Mouse (Mus musculus): ENCODE data around the gene Gm45140.
"Not testable (repeated sequence)": the region's sequence is repeated elsewhere in the genome, so short reads cannot be mapped to it uniquely, and the experiment has no call there.

Gene Gm45140

DNA sequence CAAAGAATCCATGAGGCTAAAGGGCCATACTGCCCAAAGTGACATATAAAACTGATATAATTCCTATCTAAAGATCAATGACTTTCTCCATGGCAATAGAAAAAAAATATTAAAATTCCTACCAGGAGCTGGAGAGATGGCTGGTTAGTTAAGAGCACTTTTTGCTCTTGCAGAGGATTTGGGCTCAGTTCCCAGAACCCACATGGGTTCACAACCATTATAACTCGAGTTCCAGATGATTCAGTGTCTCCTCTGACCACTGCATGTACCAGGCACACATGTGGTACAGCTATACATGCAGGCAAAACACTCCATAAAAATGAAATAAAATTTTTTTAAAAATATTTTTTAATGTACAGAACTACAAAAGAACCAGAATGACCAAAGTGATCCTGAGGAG lies 61.1 kb downstream of the Gm45140 start:
- no peak for DNase-seq

DNA sequence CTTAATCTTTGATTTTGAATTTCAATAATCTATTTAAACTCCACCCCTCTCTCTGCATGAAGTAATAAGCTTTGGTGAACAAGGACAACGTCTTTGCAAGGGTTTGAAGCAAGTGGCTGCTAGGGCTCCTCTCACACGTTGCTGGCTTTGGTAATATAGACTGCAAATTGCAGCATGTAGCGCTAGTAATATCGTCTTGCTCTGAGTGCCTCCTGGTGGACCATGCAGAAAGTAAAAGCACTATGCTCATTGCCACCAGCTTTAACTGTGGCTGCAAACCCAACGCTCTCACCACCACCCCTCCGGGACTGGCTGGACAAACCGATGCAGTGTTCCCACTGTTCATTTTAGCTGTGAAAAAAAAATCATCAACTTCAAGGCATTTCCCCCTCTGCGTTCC lies 65.0 kb downstream of the Gm45140 start:
- peak; percentile 58 for DNase-seq

DNA sequence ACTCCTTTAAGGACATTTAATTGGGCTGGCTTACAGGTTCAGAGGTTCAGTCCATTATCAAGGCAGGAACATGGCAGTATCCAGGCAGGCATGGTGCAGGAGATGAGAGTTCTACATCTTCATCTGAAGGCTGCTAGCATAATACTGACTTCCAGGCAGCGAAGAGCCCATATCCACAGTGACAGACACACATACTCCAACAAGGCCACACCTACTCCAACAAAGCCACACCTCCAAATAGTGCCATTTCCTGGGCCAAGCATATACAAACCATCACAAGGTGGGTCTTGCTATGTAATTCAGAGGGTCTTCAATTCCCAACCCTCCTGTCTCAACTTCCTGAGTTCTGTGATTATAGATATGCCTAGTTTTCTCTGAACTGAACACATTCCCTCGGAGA lies 71.3 kb downstream of the Gm45140 start:
- DNase-seq = not testable (repeated sequence)

DNA sequence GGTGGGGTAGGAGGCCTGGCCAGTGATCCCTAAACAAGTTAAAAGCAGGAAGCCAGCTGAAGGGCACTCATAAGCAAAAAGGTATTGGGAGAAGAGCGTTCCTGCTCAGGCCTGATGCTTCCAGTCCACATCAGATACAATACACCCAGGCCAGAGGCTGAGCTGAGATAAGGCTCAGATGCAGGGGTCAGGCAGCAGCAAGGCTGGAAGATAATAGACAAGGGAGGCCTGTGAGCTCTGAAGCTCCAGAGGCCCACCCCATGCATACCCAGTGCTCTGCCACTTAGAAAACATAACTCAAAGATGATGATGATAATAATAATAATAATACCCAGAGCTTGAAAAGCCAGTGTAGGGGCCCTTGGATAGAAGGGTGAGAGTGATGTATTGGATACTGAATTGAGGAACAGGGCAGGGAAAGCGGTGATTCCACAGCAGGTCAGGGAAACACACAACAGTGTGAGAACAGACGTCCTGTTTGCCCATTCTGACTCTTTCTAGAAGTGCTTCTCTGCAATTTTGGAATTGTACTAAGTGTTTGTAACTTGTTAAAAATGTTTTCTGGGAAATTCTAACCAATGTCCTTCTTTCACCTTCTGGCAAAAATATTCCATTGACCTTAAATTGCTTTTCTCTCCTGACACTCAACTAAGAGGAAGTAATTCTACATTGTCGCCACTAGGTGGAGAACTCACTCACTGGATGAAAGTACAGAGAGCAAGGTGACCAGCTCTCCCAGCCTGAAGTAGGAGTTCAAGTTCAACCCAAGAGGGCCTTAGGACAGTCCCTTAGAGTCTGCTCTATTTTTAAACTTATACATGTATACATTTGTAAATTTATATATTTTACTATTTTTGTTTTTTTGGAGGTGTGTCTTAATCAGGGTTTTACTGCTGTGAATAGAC lies 72.0 kb downstream of the Gm45140 start:
- peak; percentile 53 for DNase-seq

DNA sequence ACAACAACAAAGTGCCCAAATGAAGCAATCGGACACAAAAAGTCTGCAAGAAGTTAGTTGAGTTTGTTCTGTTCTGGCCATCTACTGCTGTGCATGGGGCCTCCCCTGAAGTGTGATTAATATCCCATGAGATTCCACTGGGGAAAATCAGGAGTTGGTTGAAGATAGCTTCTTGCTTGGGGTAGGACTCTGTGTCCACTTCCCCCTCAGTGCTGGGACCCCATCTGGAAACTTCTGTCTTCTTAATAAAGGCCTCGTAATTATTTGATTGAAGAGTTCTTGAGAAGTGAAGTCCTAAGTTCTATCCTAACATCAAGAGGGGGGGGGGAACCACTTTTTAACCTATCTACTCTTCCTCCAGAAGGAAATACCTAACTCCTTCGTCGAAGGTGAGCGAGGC lies 73.4 kb downstream of the Gm45140 start:
- DNase-seq = no peak

DNA sequence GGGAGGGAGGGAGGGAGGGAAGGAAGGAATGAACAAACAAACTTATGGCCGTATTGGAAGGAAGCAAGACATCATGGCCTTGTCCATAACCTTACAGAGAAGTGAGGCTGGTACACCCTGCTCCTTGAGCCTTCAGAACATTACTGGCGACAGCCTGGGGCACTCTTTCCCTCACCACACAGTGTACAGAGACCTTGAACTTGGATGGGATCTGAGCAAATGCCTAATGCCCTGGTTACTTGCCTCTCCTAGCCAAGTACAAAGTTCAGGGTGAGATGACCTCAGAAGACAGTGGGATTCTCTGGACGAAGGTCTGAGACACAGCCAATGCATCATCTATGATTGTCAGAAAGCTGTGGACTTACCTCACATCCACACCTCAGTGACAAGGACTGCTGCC lies 75.7 kb downstream of the Gm45140 start:
- DNase-seq = no peak

DNA sequence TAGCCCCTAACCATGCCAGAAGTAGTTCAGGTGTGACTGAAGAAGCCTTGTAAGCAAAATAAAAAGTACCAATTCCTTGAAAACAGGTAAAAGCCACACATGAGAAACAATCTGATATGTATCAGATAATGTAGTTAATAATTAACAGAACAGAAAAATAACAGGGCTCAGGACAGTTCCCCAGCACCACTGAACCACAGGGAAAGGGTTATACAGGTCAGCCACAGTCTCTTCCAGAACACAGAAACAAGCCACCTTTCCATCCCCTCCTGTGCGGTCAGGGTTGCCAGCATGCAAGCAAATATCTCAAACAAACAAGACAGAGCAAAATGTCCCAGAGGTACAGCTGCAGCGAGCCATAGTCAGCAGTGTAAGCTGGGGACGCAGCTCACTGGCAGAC lies 76.2 kb downstream of the Gm45140 start:
- DNase-seq = no peak

DNA sequence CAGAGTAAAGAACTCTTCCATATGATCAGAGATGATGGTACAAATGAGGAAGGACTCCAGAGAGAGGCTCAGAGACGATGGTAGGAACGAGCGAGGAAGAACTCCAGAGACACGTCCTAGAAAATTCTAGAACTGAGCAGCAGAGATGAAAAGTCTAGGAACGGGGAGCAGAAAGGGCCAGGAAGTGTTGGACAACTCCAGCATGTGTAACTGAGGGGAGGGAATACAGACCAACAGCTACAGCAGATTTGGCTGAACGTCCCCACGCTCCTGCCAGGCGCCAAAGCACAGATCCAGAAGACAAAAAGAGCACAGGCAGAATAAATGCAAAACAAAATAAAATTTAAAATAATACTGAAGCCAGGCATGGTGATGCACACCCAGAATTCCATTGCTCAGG lies 78.7 kb downstream of the Gm45140 start:
- DNase-seq = no peak

DNA sequence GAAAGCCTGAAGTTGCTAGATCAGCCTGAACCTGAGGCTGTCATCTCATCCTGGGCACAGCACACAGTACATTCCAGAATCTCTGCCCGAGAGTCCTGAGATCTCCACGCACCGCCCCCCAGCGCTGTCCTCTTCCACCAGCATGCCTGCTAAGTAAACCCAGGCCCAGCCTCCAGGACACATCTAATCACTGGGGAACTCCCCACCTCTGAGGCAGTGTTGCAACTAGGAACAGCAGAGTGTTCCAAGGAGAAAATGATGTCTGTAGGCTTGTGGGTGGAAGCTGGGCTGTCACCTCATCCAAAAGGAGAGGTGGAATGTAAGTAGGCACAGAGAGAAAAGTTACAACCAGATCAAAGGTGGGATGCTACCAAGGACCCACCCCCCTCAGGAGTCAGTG lies 80.4 kb downstream of the Gm45140 start:
- no peak for DNase-seq

DNA sequence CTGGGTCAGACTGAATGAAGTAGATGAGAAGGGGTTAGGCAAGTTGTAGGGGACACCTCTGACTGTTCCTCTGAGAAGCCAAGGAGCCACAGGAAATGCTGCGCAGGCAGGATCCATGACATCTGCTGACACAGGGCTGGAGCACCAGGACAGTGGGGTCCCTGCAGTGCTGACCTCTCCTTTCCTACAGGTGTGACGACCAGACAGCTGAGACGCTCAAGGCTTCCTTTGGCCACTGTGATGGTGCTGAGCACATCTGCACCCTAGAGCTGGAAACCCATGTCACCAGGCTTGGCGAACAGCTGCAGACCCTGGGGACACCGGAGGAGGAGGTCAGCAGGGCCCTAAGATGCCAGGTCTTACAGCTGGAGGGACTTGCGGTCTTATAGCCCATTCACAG lies 84.0 kb downstream of the Gm45140 start:
- DNase-seq = no peak

DNA sequence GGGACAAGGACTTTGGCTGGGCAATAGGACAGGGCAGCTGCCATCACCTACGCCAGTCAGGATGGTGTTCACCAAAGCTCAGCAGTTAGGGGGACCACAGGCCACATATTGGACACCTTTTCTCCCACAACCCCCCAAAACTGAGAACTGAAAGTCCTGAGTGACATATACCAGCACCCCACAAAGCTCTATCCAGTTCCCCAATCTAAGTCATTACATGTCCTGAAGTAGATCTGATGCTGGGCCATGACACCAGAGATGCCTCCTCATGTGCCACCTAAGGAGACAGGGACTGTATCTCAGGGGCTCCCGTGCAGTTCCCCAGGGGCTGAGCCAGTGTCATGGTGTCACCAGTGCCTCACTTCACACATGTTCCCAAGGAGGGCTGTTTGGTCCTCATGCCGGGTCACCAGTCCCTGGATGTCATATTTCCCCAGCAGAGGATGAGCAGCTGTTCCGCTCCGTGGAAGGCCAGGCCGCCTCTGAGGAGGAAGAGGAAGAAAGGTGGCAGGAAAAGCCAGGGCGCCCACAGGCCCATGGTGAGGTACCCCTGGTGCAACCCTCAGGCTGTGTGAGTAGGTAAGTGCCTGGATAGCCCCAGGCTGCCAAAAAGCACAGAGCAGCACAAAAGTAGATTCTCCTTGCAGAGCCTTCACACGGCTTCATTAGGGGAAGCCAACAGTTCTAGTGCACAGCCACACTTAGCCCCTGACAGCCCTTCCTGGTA lies 85.2 kb downstream of the Gm45140 start:
- DNase-seq = no peak

DNA sequence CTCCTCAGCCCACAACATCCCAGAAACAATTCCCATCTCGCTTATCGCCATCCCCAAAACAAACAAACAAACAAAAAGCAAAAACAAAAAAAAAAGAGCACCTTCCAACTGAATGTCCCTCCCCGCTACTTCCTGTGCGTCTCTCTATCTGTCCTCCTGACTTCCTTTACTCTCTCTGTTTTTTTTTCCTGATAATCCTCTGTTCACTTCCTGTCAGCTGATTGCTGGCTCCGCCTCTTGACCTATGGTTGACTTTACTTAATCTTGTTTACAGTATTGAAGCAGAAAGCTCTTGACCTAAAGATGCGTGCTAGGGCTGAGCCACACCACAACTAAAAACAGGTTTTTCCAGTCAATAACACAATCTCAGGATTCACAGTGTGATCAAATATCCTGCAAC lies 87.1 kb downstream of the Gm45140 start:
- DNase-seq = peak; percentile 48

DNA sequence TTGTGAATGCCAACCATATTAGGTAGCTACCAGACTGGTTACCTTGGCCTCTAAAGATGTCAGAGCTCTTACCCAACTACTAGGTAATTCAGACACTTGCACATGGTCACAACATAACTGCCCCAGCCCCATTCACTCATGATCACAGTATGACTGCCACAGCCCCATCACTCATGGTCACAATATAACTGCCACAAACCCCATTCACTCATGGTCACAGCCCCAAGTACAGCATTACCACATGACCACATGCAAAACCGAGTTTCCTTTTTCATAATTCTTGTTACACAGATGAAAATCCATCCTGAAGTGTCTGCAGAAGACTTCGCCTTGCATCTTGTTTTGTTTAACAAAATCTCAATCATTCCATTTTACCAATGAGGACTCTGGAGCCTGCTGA lies 87.5 kb downstream of the Gm45140 start:
- DNase-seq = no peak

DNA sequence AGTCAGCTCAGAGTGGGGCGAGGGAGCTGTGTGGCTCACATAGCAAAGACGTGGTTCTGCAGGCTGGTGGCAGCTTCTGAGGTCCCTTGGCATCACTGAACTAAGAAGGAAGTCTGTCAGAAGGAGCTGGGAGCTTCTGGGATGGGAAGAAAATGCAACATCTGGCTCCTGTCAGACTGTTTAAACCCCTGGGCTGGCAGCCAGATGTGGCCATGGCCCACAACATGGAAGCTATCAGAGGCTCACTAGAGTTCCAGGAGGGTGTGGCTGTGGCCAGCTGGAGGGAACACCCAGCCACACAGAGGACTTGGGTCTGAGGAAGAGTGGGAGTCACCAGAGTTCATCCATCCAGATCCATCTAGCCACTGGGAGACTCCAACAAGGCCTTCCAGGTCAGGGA lies 88.7 kb downstream of the Gm45140 start:
- peak; percentile 82 for DNase-seq

DNA sequence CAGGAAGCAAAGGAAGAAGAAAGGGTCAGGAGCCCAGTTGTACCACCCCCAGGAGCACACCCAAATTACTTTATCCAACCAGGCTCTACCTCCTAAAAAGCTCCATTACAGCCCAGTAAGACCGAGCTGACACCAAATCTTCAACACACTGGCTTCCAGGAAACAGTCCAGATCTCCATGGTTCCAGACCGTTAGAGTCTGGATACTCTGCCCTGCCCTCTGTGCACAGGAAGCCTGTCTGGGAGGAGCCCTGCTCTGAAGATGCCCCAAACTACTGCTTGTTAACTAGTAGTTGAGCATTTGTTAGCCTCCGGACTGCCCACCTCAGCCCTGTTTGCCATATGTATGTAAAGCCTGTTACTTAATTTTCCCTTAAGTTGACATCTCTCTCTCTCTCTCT lies 89.5 kb downstream of the Gm45140 start:
- peak; percentile 61 for DNase-seq

DNA sequence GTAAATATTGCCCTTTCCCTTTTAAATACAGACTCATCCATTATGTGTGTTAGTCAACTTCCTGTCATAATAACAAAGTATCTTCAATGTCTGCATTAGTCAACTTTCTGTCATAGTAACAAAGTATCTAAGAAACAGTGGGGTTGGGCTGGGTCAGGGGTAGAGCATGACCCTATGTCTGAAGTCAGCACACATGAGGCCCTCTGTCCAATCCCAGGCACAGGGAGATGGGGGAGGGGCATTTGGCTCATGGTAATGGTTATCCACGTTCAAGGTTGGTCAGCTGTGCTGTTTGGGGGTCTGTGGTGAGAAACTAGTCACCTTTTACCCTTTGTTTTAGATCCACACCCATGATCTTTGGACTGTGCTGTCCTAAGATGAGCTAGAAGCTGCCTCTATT lies 90.3 kb downstream of the Gm45140 start:
- DNase-seq = peak; percentile 53

DNA sequence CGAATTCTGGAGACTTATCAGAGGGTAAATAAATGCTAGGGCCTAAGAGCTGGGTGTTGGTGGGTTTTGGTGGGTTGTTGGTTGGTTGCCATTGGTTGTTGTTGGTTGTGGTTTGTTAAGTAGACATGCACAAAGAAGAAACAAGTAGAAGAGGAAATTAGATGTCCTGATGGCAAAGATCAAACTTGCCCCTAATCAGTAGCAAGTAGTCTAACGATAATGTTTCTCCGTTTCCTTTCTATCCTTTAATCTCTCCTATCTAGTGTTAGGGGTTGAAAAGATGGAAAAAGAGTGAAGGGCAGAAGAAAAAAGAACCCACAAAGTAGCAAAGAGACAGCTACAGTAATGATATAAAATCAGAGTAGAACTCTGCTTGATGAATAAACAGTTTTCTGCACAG lies 91.0 kb downstream of the Gm45140 start:
- DNase-seq = no peak

DNA sequence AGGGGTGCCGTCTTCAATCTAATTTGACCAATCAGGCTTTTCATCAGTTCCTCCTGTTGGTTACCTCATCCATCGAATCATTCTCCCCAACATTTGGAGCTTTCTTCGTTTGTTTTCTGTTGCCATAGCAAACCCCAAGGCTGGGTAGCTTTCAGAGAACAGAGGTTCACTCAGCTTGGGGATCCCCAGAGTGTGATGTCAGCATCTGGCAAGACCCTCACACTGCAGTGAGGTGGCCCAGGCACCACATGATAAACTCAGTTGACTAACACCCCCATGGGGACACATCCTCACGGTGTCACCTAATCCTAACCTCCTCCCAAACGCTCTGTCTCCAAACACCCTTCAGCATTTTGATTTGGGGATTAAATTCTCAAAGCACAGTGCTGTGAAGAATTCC lies 92.3 kb downstream of the Gm45140 start:
- no peak for DNase-seq

DNA sequence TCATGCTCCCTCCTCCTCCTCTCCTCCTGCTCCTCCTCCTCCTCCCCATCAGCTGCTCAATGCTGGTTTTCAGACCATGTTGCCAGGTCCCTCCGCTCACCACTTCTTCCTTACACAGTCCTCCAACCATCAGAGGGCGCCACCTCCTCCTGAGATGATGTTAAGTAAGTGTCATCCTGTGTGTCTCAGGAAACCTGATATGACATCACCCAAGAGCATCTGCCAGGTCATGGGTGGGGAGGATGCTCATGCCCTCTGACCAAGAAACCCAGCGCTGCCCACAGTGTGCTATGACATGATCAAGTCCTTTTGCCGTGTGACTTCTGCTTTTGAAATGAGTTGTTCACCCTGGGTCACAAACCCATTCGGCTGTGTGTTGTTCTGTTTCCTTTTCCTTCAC lies 92.8 kb downstream of the Gm45140 start:
- peak; percentile 61 for DNase-seq

DNA sequence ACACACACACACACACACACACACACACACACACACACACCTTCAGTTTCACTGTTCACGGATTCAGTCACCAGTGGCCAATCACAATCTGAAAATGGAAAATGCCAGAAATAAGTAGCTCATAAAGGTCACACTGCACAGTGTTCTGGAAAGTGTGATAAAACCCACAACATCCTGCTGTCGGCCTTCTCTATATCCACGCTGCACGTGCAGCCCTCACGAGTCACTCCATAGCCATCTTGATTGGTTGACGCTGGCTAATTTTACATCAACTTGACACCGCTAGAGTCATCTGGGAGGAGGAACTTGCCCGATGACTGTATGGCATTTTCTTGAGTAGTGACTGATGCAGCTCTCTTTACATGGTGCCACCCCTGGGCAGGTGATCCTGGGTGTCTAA lies 93.6 kb downstream of the Gm45140 start:
- DNase-seq = no peak

DNA sequence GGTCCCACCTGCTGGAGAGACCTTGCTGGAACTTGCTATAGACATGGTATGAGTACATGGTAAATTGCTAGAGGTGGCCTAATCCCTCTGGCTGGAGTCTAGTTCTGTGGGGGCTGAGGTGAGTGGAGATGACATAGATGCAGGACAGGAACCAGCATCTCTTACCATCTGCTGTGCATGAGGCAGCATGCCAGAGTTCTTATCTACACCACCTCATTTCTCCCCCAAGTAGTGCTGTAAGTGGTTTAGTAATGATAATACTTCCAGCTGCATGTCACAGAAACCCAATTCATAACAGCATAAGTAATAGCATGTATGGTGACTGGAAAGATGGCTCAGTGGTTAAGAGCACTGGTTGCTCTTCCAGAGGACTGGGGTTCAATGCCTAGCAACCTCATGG lies 95.1 kb downstream of the Gm45140 start:
- DNase-seq = no peak

DNA sequence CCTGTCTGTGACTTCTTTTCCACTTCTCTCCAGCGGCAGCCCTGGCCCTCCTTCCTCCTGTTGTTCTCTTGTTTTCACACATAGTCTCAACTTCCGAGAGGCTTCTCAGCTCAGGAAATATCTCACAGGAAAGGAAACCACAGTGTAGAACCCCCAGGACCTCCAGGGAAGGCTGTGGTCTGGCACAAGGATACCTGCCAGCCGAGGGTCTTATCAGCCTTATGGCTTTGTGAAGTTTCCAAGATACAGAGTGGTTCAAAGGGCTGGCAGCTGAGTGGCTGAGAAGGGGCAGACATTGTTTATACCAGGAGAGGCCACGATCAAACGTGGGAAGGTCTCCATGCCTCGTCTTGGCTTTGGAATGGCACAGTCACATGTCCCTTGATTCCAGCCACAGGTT lies 95.7 kb downstream of the Gm45140 start:
- no peak for DNase-seq
